Mouse (Mus musculus): ENCODE results near the gene Gpr142. TPM values are rescaled to one million over a fixed set of nuclear protein-coding genes. Genes with fewer than 3 reads are reported as not detected.
A peak's percentile ranks its signal among the peaks of the same experiment; 100 is the strongest.

Gene Gpr142
- polyA plus RNA-seq, 1 experiment from 2014 or later: not detected

GRCm38 (mm10) chr11:114812731-114813240 is 14.1 kb downstream of the Gpr142 start:
- WGBS (ENCODE audit: missing documents): 14% methylated on average over 6 of the region's 6 CpGs
- no peaks in the 10 kb centered on the region for H3K79me2 ChIP-seq (ENCODE audit: inconsistent target)

DNA sequence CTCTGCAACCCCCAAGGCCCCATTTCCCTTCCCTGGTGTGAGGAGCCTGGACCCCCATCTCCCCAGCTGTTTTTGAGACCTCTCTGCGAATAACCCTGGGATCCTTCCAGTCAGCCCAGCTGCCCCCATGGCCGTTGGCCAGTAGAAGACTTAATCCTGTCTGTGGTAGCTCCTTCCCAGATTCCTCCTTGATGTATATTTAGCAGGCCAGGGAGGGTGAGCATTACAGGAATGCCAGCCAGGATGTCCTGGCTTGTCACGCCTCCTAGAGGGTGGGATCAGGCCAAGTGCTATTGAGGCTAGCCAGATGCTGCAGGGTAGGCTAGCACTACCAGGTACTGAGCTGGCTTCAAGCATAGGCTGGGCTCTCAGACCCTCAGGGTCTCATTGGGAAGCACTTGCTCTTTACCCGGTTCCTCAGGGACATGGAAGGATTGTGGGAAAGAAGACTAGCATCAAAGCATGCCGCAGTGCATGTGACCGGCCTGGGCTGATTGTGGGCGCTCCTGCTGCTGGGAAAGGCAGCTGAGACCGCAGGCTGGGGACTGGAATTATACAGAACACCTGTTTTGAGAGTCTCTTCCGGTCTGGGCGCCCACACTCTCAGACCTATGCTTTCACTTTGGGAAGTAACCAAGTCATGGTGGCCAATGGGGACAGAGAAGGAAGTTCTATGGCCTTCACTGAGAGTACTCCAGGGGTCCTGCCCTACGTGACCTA is 16.3 kb downstream of the Gpr142 start:
- no peak overlapping the region for H3K4me3 ChIP-seq (ENCODE audit: inconsistent target)
- H3K36me3 ChIP-seq (ENCODE audit: inconsistent target): no peaks in the 10 kb centered on the region
- H3K79me2 ChIP-seq (ENCODE audit: inconsistent target): no peaks in the 10 kb centered on the region
- no peak overlapping the region for H3K27ac ChIP-seq
- 62% methylated on average over 11 of the region's 11 CpGs for WGBS (ENCODE audit: missing documents)

More at GRCm38 (mm10) chr11:114812731-114813240, 14.1 kb downstream of the Gpr142 start:
- Histone ChIP-seq H3K4me3 (ENCODE audit: inconsistent target) (no peak overlapping the region), H3K36me3 (ENCODE audit: inconsistent target) (no peaks in the 10 kb centered on the region), H3K27ac (no peak overlapping the region)

DNA sequence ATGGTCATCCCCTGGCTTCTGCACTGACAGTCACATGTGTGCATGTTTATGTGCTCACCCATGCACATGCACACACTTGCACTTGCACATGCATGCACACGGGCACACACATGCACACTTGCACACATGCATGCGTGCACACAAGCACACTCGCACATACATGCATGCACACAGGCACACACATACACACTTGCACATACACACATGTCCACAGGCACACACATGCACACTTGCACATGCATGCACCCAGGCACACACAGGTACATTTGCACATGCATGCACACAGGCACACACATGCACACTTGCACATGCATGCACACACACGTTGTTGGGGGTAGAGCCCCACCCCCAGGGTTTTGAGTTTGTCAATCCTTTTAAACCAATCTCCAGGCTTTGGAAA is 18.2 kb downstream of the Gpr142 start:
- Histone ChIP-seq H3K36me3 (ENCODE audit: inconsistent target) (no peaks in the 10 kb centered on the region), H3K27ac (no peak overlapping the region), H3K4me3 (ENCODE audit: inconsistent target) (no peak overlapping the region), H3K79me2 (ENCODE audit: inconsistent target) (no peaks in the 10 kb centered on the region)
- WGBS (ENCODE audit: missing documents): 95% methylated on average over 4 of the region's 4 CpGs

GRCm38 (mm10) chr11:114818185-114818584 is 19.5 kb downstream of the Gpr142 start:
- no peaks in the 10 kb centered on the region for H3K79me2 ChIP-seq (ENCODE audit: inconsistent target)
- whole genome bisulfite sequencing (ENCODE audit: missing documents): 18% methylated on average over 7 of the region's 7 CpGs
- no peak overlapping the region for H3K4me3 ChIP-seq (ENCODE audit: inconsistent target)
- no peak overlapping the region for H3K27ac ChIP-seq
- H3K36me3 ChIP-seq (ENCODE audit: inconsistent target): no peaks in the 10 kb centered on the region

GRCm38 (mm10) chr11:114819110-114819509 is 20.4 kb downstream of the Gpr142 start:
- H3K79me2 ChIP-seq (ENCODE audit: inconsistent target): no peaks in the 10 kb centered on the region
- no peak overlapping the region for H3K4me3 ChIP-seq (ENCODE audit: inconsistent target)
- H3K36me3 ChIP-seq (ENCODE audit: inconsistent target): no peaks in the 10 kb centered on the region
- WGBS (ENCODE audit: missing documents): 96% methylated on average over 2 of the region's 2 CpGs
- H3K27ac ChIP-seq: no peak overlapping the region

- H3K27ac ChIP-seq: no peak overlapping the region
- no peaks in the 10 kb centered on the region for H3K36me3 ChIP-seq (ENCODE audit: inconsistent target)
- H3K4me3 ChIP-seq (ENCODE audit: inconsistent target): no peak overlapping the region
- no peaks in the 10 kb centered on the region for H3K79me2 ChIP-seq (ENCODE audit: inconsistent target)
- 84% methylated on average over 3 of the region's 3 CpGs for WGBS (ENCODE audit: missing documents)
Observed at GRCm38 (mm10) chr11:114820444-114820843, 21.7 kb downstream of the Gpr142 start.

DNA sequence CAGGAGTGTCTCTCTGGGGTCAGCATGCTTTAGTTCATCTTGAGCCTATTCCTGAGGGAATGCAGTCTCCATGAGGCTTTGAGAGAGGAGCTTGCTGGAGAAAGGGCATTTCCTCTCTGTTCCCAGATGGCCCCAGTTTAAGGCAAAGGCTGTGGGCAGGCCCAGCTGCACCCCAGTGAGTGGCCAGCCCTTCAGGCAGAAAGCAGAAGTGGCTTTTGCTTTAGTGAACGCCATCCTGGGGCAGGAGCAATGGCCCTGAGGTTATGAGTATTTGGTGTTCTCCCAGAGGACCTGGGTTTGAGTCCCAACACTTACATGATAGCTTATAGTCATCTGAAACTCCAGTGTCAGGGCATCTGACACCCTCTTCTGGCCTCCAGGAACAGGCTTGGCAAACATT is 22.6 kb downstream of the Gpr142 start:
- Histone ChIP-seq H3K4me3 (ENCODE audit: inconsistent target) (no peak overlapping the region), H3K27ac (0 out of 2 replicates have a peak overlapping the region, but pooled peaks have one; percentile 7), H3K36me3 (ENCODE audit: inconsistent target) (no peaks in the 10 kb centered on the region), H3K79me2 (ENCODE audit: inconsistent target) (no peaks in the 10 kb centered on the region)
- 0% methylated on average over 1 of the region's 1 CpGs for WGBS (ENCODE audit: missing documents)

GRCm38 (mm10) chr11:114822727-114823126 is 24.0 kb downstream of the Gpr142 start:
- no peaks in the 10 kb centered on the region for H3K36me3 ChIP-seq (ENCODE audit: inconsistent target)
- 98% methylated on average over 12 of the region's 12 CpGs for WGBS (ENCODE audit: missing documents)
- H3K27ac ChIP-seq: no peak overlapping the region
- no peaks in the 10 kb centered on the region for H3K79me2 ChIP-seq (ENCODE audit: inconsistent target)
- no peak overlapping the region for H3K4me3 ChIP-seq (ENCODE audit: inconsistent target)

- WGBS (ENCODE audit: missing documents): 90% methylated on average over 9 of the region's 11 CpGs
- no peak overlapping the region for H3K27ac ChIP-seq
- no peak overlapping the region for H3K4me3 ChIP-seq (ENCODE audit: inconsistent target)
- H3K79me2 ChIP-seq (ENCODE audit: inconsistent target): no peaks in the 10 kb centered on the region
- no peaks in the 10 kb centered on the region for H3K36me3 ChIP-seq (ENCODE audit: inconsistent target)
Observed at GRCm38 (mm10) chr11:114823199-114823725, 24.5 kb downstream of the Gpr142 start.

- no peaks in the 10 kb centered on the region for H3K36me3 ChIP-seq (ENCODE audit: inconsistent target)
- WGBS (ENCODE audit: missing documents): 4% methylated on average over 5 of the region's 5 CpGs
- no peak overlapping the region for H3K4me3 ChIP-seq (ENCODE audit: inconsistent target)
- no peak overlapping the region for H3K27ac ChIP-seq
- no peaks in the 10 kb centered on the region for H3K79me2 ChIP-seq (ENCODE audit: inconsistent target)
Observed at GRCm38 (mm10) chr11:114826686-114827085, 28.0 kb downstream of the Gpr142 start.

GRCm38 (mm10) chr11:114829499-114830432 is 31.0 kb downstream of the Gpr142 start:
- Histone ChIP-seq H3K79me2 (ENCODE audit: inconsistent target) (no peaks in the 10 kb centered on the region), H3K27ac (no peak overlapping the region), H3K4me3 (ENCODE audit: inconsistent target) (no peak overlapping the region), H3K36me3 (ENCODE audit: inconsistent target) (no peaks in the 10 kb centered on the region)
- WGBS (ENCODE audit: missing documents): 38% methylated on average over 24 of the region's 24 CpGs

DNA sequence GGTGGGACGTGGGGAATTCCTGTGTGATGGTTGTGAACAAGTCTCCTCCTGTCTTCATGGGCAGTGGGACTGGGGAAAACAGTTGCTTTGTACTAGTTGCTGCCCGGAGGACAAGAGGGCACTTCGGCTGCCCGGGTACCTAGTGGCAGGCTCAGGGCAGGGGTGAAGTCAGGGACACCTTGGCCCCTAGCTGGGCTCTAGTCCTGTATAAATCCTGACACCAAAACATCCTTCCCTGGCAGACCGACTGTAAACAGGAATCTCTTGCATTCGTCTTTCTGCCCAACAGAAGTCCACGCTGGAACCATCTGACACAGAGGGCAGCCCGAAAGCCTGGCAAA is 31.7 kb downstream of the Gpr142 start:
- WGBS (ENCODE audit: missing documents): 83% methylated on average over 8 of the region's 8 CpGs
- H3K27ac ChIP-seq: no peak overlapping the region
- no peaks in the 10 kb centered on the region for H3K36me3 ChIP-seq (ENCODE audit: inconsistent target)
- no peaks in the 10 kb centered on the region for H3K79me2 ChIP-seq (ENCODE audit: inconsistent target)
- no peak overlapping the region for H3K4me3 ChIP-seq (ENCODE audit: inconsistent target)

GRCm38 (mm10) chr11:114833166-114833565 is 34.4 kb downstream of the Gpr142 start:
- Histone ChIP-seq H3K4me3 (ENCODE audit: inconsistent target) (no peak overlapping the region), H3K36me3 (ENCODE audit: inconsistent target) (no peaks in the 10 kb centered on the region), H3K79me2 (ENCODE audit: inconsistent target) (no peaks in the 10 kb centered on the region), H3K27ac (no peak overlapping the region)
- 74% methylated on average over 5 of the region's 5 CpGs for WGBS (ENCODE audit: missing documents)

DNA sequence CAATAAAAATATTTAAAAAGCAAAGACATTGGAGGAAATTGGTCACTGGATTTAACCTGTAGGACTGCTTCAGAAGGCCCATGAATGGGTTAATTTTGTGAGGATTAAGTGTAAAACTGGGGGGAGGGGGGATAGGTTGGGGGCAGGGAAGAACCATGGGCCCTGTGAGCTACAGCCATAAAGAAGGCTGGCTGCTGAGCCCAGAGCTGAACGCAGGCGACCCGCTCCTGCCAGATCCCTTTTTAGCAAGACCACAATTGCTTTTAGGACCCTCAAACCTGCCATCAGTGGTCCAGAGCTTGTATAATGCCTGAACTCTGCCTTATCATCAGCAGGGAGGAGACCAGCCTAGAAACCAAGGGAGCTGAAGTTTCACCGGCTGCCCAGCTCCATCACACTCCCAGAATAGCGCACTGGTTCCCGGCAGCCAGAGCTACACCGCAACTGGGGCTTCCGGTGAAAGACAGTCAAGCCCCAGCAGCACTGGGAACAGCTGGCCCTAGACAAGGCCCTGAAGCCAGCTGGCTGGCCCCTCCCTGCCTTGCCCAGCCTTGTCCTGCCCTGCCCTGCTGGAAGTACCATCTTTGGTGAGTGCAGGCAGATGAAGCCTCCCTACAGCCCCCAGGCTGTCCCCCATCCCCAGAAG is 45.2 kb downstream of the Gpr142 start:
- Histone ChIP-seq H3K4me3 (ENCODE audit: inconsistent target) (no peak overlapping the region), H3K36me3 (ENCODE audit: inconsistent target) (no peaks in the 10 kb centered on the region), H3K79me2 (ENCODE audit: inconsistent target) (no peaks in the 10 kb centered on the region), H3K27ac (no peak overlapping the region)
- 40% methylated on average over 8 of the region's 8 CpGs for WGBS (ENCODE audit: missing documents)

Measured in macrophage (primary cell).